Comparison of ENCODE assay signal across 14 mouse cellular contexts in genomic region chr8:86707873-86708272, GRCm38 (mm10). TPM values are rescaled to one million over a fixed set of nuclear protein-coding genes. Genes with fewer than 3 reads are reported as not detected.
DNase-seq lines count a peak whose midpoint lies in the region; ATAC-seq and TF ChIP-seq lines count a peak whose summit lies in the region.
"Had no signal": no experiment of that assay in that cellular context is flagged by ENCODE, and none has a peak within 500 bp of the region (broad histone marks: within the 10 kb centered on the region; RNA-seq: fewer than 3 reads in every experiment).

No protein-coding gene starts in this region.

- H3K4me2 ChIP-seq in liver, embryonic 15.5 days = peak overlapping the region; percentile 39
- no peak overlapping the region for H3K4me2 ChIP-seq in neural tube, embryonic 15.5 days
- H3K4me2 ChIP-seq: forebrain, embryonic 15.5 days; heart, embryonic 13.5 days; neural tube, embryonic 13.5 days had no signal

- no peak for DNase-seq in left cerebral cortex, adult 2 months (ENCODE audit: extremely low spot score in 1 of 2, low spot score in 2 of 2)
- DNase-seq in left cerebral cortex, adult 11 months (ENCODE audit: low spot score) = no peak
- peak; percentile 53 for DNase-seq in brain, adult 2 months (ENCODE audit: low read depth, low spot score)
- DNase-seq in thymus, postnatal 0 days (ENCODE audit: low spot score) = peak; percentile 97
- no peak for DNase-seq in ovary, postnatal 36 days (ENCODE audit: low spot score)
- DNase-seq in hindbrain, embryonic 10.5 days (ENCODE audit: low spot score) = no peak
- DNase-seq: embryo, embryonic 11 days had no signal

- intact Hi-C loops in left cerebral cortex, adult 2 months (cut with DNase I) = loop anchor here (10.0 kb wide), 1 partner anchor 53 kb away; no protein-coding TSS in a partner anchor

- peak overlapping the region; percentile 45 for H3K27ac ChIP-seq in left cerebral cortex, adult 2 months
- H3K27ac ChIP-seq in liver, embryonic 15.5 days (replicated peaks) = peak overlapping the region; percentile 60
- H3K27ac ChIP-seq in neural tube, embryonic 15.5 days (replicated peaks) = no peak overlapping the region
- H3K27ac ChIP-seq in hindbrain, embryonic 10.5 days = no peak overlapping the region
- H3K27ac ChIP-seq: forebrain, embryonic 15.5 days; heart, embryonic 13.5 days; neural tube, embryonic 13.5 days had no signal

- peaks cover 29% of the 10 kb centered on the region for H3K36me3 ChIP-seq in liver, embryonic 15.5 days (replicated peaks)
- peaks cover 9% of the 10 kb centered on the region; the same call in 1 of the 2 replicates for H3K36me3 ChIP-seq in neural tube, embryonic 15.5 days
- peaks cover 24% of the 10 kb centered on the region for H3K36me3 ChIP-seq in hindbrain, embryonic 10.5 days
- H3K36me3 ChIP-seq: forebrain, embryonic 15.5 days had no signal

- TF ChIP-seq CTCF in left cerebral cortex, adult 2 months (IDR thresholded peaks at IDR 0.05) = no peak

- 17% methylated on average over 4 of the region's 4 CpGs for WGBS in liver, embryonic 15.5 days (ENCODE audit: insufficient replicate concordance)
- WGBS in neural tube, embryonic 15.5 days = 71% methylated on average over 4 of the region's 4 CpGs
- 73% methylated on average over 4 of the region's 4 CpGs for WGBS in hindbrain, embryonic 10.5 days

- H3K9ac ChIP-seq in liver, embryonic 15.5 days = no peak overlapping the region
- no peak overlapping the region for H3K9ac ChIP-seq in neural tube, embryonic 15.5 days (replicated peaks)
- H3K9ac ChIP-seq: forebrain, embryonic 15.5 days; heart, embryonic 13.5 days; neural tube, embryonic 13.5 days had no signal

- no peaks in the 10 kb centered on the region for H3K9me3 ChIP-seq in liver, embryonic 15.5 days (replicated peaks)
- H3K9me3 ChIP-seq in neural tube, embryonic 15.5 days (replicated peaks) = no peaks in the 10 kb centered on the region
- no peaks in the 10 kb centered on the region for H3K9me3 ChIP-seq in hindbrain, embryonic 10.5 days
- H3K9me3 ChIP-seq: forebrain, embryonic 15.5 days; heart, embryonic 13.5 days; megakaryocyte, embryonic 14.5 days; neural tube, embryonic 13.5 days had no signal

- no peaks in the 10 kb centered on the region for H3K27me3 ChIP-seq in liver, embryonic 15.5 days
- no peaks in the 10 kb centered on the region for H3K27me3 ChIP-seq in neural tube, embryonic 15.5 days (replicated peaks)
- H3K27me3 ChIP-seq in hindbrain, embryonic 10.5 days (ENCODE audit: insufficient read depth, poor library complexity, severe bottlenecking) = no peaks in the 10 kb centered on the region
- H3K27me3 ChIP-seq: forebrain, embryonic 15.5 days; heart, embryonic 13.5 days; megakaryocyte, embryonic 14.5 days; neural tube, embryonic 13.5 days had no signal

- peak; percentile 80 for ATAC-seq in liver, embryonic 15.5 days (ENCODE audit: insufficient read depth)
- no peak for ATAC-seq in neural tube, embryonic 15.5 days (ENCODE audit: low FRiP score)
- ATAC-seq: forebrain, embryonic 15.5 days; intestine, embryonic 16.5 days had no signal

- no peak overlapping the region for H3K4me3 ChIP-seq in left cerebral cortex, adult 2 months
- no peak overlapping the region for H3K4me3 ChIP-seq in liver, embryonic 15.5 days (replicated peaks)
- no peak overlapping the region for H3K4me3 ChIP-seq in neural tube, embryonic 15.5 days (replicated peaks)
- no peak overlapping the region for H3K4me3 ChIP-seq in hindbrain, embryonic 10.5 days
- H3K4me3 ChIP-seq: forebrain, embryonic 15.5 days; heart, embryonic 13.5 days; megakaryocyte, embryonic 14.5 days; neural tube, embryonic 13.5 days had no signal

- H3K4me1 ChIP-seq in liver, embryonic 15.5 days (replicated peaks) = peaks cover 43% of the 10 kb centered on the region
- H3K4me1 ChIP-seq in neural tube, embryonic 15.5 days = 0 out of 2 replicates have a peak, but pooled peaks cover 3% of the 10 kb centered on the region
- 0 out of 2 replicates have a peak, but pooled peaks cover 3% of the 10 kb centered on the region for H3K4me1 ChIP-seq in hindbrain, embryonic 10.5 days (replicated peaks)
- H3K4me1 ChIP-seq: heart, embryonic 13.5 days had no signal

RNA-seq across cellular contexts. Expression of gene Gm10638, which starts 37.6 kb away (rescaled TPM):
- 1 to 10 TPM; 3.0 to 3.8 TPM for total RNA-seq in left cerebral cortex, adult 2 months (2021)
- 0.91 and 1.3 TPM in 2 replicates for polyA plus RNA-seq in liver, embryonic 15.5 days (2015; fragmentation: Nextera tagmentation; extraction: Ambion mirVana)
- 4.5 and 4.8 TPM in 2 replicates for polyA plus RNA-seq in thymus, postnatal 0 days (2015; fragmentation: Nextera tagmentation; extraction: Ambion mirVana)
- 5.5 and 5.9 TPM in 2 replicates for polyA plus RNA-seq in neural tube, embryonic 15.5 days (2015; fragmentation: Nextera tagmentation; extraction: Ambion mirVana)
- 5.4 and 6.0 TPM in 2 replicates for polyA plus RNA-seq in hindbrain, embryonic 10.5 days (2016; fragmentation: Nextera tagmentation; extraction: Ambion mirVana)

RNA-seq across cellular contexts. Expression of gene Siah1a, which starts 37.9 kb away (rescaled TPM):
- total RNA-seq in left cerebral cortex, adult 2 months (2021) = 10 to 100 TPM; 30.9 to 32.9 TPM
- polyA plus RNA-seq in liver, embryonic 15.5 days (2015; fragmentation: Nextera tagmentation; extraction: Ambion mirVana) = 14.2 and 15.4 TPM in 2 replicates
- 36.4 and 41.5 TPM in 2 replicates for polyA plus RNA-seq in thymus, postnatal 0 days (2015; fragmentation: Nextera tagmentation; extraction: Ambion mirVana)
- polyA plus RNA-seq in neural tube, embryonic 15.5 days (2015; fragmentation: Nextera tagmentation; extraction: Ambion mirVana) = 62.9 and 67.9 TPM in 2 replicates
- 52.8 and 57.1 TPM in 2 replicates for polyA plus RNA-seq in hindbrain, embryonic 10.5 days (2016; fragmentation: Nextera tagmentation; extraction: Ambion mirVana)

Comparison
In these comparisons a context has a peak if more than half of its experiments do, and no peak if none do; other contexts are left out.
1. DNase-seq: peak in brain, adult 2 months (single experiment) and thymus, postnatal 0 days (single experiment); none in left cerebral cortex, adult 2 months (0 of 2), left cerebral cortex, adult 11 months (single experiment), ovary, postnatal 36 days (single experiment) and hindbrain, embryonic 10.5 days (single experiment).
2. H3K27ac ChIP-seq: peak in left cerebral cortex, adult 2 months (single experiment) and liver, embryonic 15.5 days (single experiment); none in neural tube, embryonic 15.5 days (single experiment) and hindbrain, embryonic 10.5 days (single experiment).